Mouse (Mus musculus) liver, postnatal 0 days (tissue): Measurements from ENCODE around the gene Smco2. TPM values are rescaled to one million over a fixed set of nuclear protein-coding genes. Genes with fewer than 3 reads are reported as not detected.

Source experiments
- ATAC-seq: fragments of 200-750 bp; cut with Nextera tagmentation; 2 replicates; pipeline ENCODE4 v1.8.0; 2017; ENCODE audit warnings: mild to moderate bottlenecking, moderate library complexity
- DNase-seq: peaks from one replicate; pipeline ENCODE4 v3.0.0-alpha.2; 2016
- H3K27ac ChIP-seq: fragments of 300-500 bp; sonication (generic); 2 replicates; pipeline ENCODE4 v1.5.1; 2014; ENCODE audit warnings: antibody characterized with exemption, moderate library complexity, mild to moderate bottlenecking, low read depth
- H3K27me3 ChIP-seq: fragments of 300-500 bp; sonication (generic); 2 replicates; pipeline ENCODE4 v1.6.1; 2014; ENCODE audit warnings: low read length, control low read depth, mixed read lengths; ENCODE audit not compliant: insufficient read depth
- H3K36me3 ChIP-seq: fragments of 300-500 bp; sonication (generic); replicated peaks from 2 replicates; pipeline ENCODE4 v1.6.1; 2014; ENCODE audit warnings: mild to moderate bottlenecking, control low read depth, low read length, moderate library complexity, mixed read lengths; ENCODE audit not compliant: insufficient read depth
- H3K4me1 ChIP-seq: fragments of 300-500 bp; sonication (generic); 2 replicates; pipeline ENCODE4 v1.6.1; 2014; ENCODE audit warnings: antibody characterized with exemption, mild to moderate bottlenecking, control low read depth; ENCODE audit not compliant: insufficient read depth
- H3K4me2 ChIP-seq: fragments of 300-500 bp; sonication (generic); 2 replicates; pipeline ENCODE4 v1.6.1; 2014; ENCODE audit warnings: low read depth, mild to moderate bottlenecking, low read length, moderate library complexity, mixed read lengths
- H3K4me3 ChIP-seq: fragments of 300-500 bp; sonication (generic); 2 replicates; pipeline ENCODE4 v1.5.1; 2014; ENCODE audit warnings: low read depth, low read length
- H3K9ac ChIP-seq: fragments of 300-500 bp; sonication (generic); replicated peaks from 2 replicates; pipeline ENCODE4 v1.6.1; 2014; ENCODE audit warnings: mild to moderate bottlenecking, moderate library complexity
- H3K9me3 ChIP-seq: fragments of 300-500 bp; sonication (generic); 2 replicates; pipeline ENCODE4 v1.6.1; 2016; ENCODE audit warnings: mild to moderate bottlenecking, control low read depth, low read length, mixed read lengths
- CTCF ChIP-seq: sonication (generic); IDR thresholded peaks from 2 replicates; pipeline ENCODE4 v1.5.1; 2016; ENCODE audit warnings: antibody characterized with exemption, low read depth
- EP300 ChIP-seq: IDR thresholded peaks from 2 replicates; pipeline ENCODE4 v1.6.1; 2016; ENCODE audit warnings: antibody characterized with exemption, low read depth, mild to moderate bottlenecking
- WGBS: fragments of 180-500 bp; shearing (Covaris S2); extraction: QIAGEN DNeasy Blood & Tissue Kit; methylation state at CpG from one replicate; pipeline ENCODE4 v1.1.7; 2014; ENCODE audit not compliant: insufficient replicate concordance; 5-methylcytosine and 5-hydroxymethylcytosine counted together
- polyA plus RNA-seq: library from polyadenylated mRNA; unstranded; fragments of >200 nt; fragmentation: Nextera tagmentation; extraction: Ambion mirVana; gene quantifications from 2 replicates; pipeline ENCODE4 v1.2.1, GENCODE M21; 2015

Smco2 gene
- polyA plus RNA-seq, 1 experiment from 2014 or later: not detected

DNA sequence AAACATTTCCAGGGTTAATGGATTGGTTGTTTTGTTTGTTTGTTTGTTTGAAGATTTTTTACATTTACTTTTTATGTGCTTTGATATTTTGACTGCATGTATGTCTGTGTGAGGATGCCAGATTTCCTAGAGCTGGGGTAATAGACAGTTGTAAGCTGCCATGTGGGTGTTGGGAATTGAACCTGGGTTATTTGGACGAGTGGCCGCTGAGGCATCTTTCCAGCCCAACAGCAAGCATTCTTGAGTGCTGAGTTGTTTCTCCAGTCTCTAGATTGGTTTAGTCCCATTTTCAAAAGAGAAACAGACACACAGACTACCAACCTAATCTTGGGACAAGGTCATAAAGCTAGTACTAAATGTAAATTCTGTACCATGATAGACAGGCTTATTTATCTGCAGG lies 60.9 kb downstream of the Smco2 start:
- DNase-seq (no peak), ATAC-seq (no peak)
- 82% methylated on average over 2 of the region's 2 CpGs for WGBS
- H3K27ac ChIP-seq: no peak overlapping the region
- no peaks in the 10 kb centered on the region for H3K27me3 ChIP-seq
- peaks cover 40% of the 10 kb centered on the region for H3K4me1 ChIP-seq
- H3K36me3 ChIP-seq: no peaks in the 10 kb centered on the region
- TF ChIP-seq EP300: no peak
- no peak for TF ChIP-seq CTCF
- H3K9me3 ChIP-seq: no peaks in the 10 kb centered on the region
- no peak overlapping the region for H3K9ac ChIP-seq
- H3K4me2 ChIP-seq: no peak overlapping the region
- no peak overlapping the region for H3K4me3 ChIP-seq

DNA sequence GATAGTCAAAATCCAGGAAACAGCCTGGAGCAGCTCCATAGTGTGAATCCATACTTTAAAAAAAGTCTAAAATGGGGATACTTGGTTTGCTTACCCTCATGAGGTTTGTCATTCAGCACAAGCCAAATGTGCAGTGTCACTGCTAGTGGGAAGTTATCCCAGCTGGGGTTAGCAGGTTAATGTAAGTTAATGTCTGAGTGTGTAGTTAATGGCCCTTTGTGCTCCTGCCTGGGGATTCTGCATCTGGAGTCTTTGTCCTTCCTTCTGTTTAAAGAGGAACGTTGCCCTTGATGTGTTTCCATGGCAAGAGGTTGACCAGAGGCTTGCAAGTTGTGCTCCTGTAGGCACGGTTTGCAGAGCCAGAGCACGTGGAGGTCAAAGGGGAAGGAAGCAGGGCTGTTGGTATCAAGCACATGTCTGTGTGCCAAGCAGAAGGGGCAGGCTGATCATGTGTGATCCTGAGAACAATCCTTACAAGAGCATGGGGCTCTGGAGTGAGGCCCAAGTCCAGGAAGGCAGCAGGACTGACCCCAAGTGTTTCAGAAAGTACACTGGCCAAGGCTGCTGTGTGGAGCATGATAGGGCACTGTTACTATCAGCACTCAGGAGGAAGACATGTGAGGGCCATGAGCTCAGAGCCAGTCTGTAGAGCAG lies 63.1 kb downstream of the Smco2 start:
- no peak for DNase-seq
- no peak overlapping the region for H3K4me3 ChIP-seq
- no peaks in the 10 kb centered on the region for H3K9me3 ChIP-seq
- H3K36me3 ChIP-seq: no peaks in the 10 kb centered on the region
- no peak overlapping the region for H3K9ac ChIP-seq
- peak; percentile 51 for ATAC-seq
- TF ChIP-seq EP300: no peak
- H3K4me2 ChIP-seq: no peak overlapping the region
- no peaks in the 10 kb centered on the region for H3K27me3 ChIP-seq
- WGBS: 1% methylated on average over 3 of the region's 3 CpGs
- H3K4me1 ChIP-seq: peaks cover 41% of the 10 kb centered on the region
- H3K27ac ChIP-seq: peak overlapping the region; percentile 52; the same call in 1 of the 2 replicates

DNA sequence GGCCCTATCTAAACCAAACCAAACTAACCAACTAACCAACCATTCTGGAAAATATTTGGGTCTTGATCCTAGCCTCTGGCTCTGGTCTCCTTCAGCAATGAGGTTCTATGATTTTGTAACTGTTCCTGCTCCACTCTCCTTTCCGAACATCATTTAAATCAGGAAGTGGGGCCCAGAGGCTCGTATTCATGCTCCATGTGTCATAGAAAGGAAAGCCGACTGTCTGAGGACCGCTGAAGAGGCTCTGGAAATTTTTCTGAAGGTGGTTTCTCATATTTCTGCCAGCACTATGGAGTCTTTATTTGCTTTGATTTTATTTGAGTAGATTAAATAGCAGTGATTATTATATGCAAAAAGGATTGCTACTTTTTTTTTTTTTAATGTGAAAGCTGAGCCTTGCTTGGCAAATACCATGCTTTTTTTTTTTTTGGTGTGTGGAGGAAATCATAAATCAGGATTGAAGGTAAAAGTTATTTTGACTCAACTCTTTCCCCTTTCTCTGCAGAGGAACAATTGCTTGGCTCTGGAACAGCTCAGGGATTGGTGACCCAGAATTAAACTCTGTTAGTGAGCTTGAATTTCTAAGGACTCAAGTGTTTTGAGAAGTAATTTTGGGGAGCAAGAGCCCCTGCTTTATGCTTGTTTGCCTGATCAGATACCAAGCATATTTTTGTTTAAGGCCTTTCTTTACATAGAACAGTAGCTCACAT lies 63.7 kb downstream of the Smco2 start:
- DNase-seq: no peak
- H3K9ac ChIP-seq: no peak overlapping the region
- H3K27me3 ChIP-seq: no peaks in the 10 kb centered on the region
- H3K4me2 ChIP-seq: no peak overlapping the region
- peak overlapping the region; percentile 52; the same call in 1 of the 2 replicates for H3K27ac ChIP-seq
- 36% methylated on average over 4 of the region's 4 CpGs for WGBS
- peaks cover 40% of the 10 kb centered on the region for H3K4me1 ChIP-seq
- H3K9me3 ChIP-seq: no peaks in the 10 kb centered on the region
- no peaks in the 10 kb centered on the region for H3K36me3 ChIP-seq
- no peak overlapping the region for H3K4me3 ChIP-seq
- TF ChIP-seq CTCF (no peak), EP300 (no peak)
- no peak for ATAC-seq

DNA sequence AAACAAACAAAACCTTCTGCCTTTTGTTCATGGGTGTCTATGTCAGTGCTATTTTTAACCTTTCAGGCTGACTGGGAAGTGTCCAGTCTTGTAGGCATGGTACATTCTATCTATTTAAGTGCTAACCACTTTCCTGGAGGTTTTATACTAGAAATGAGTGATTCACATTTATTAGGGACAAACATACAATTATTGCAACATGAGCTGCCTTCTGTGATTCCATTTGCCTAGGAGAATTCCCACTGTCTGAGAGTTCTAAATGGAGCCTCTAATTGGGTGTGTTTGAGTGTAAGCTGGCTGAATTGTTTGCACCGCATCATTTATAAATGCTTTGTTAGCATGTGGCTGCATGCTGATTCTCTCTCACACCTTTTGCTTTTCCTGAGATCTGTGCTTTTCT lies 65.9 kb downstream of the Smco2 start:
- Histone ChIP-seq H3K27me3 (no peaks in the 10 kb centered on the region), H3K4me1 (peaks cover 27% of the 10 kb centered on the region), H3K27ac (peak overlapping the region; percentile 8; the same call in 1 of the 2 replicates), H3K36me3 (no peaks in the 10 kb centered on the region), H3K4me3 (no peak overlapping the region), H3K9me3 (no peaks in the 10 kb centered on the region), H3K4me2 (no peak overlapping the region), H3K9ac (no peak overlapping the region)
- no peak for ATAC-seq
- DNase-seq: no peak
- WGBS: 87% methylated on average over 1 of the region's 1 CpGs
- TF ChIP-seq EP300: no peak
- TF ChIP-seq CTCF: no peak

DNA sequence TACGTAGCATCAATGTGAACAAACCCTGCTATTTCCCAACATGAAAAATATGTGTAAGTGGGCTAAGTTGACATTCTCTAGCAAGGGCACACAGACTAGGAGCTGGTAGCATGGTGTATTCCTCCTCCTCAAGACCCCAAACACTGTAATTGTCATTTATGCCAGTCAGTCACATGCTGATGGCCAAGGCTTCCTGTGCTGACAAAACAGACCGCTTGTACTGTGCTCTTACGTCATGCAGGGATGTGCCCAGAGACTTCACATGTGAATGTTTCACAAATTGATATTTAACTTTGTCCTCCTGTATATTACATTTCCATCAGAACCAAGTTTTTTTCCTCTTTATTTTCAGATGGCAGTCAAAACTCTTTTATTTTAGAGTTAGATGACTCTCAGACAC lies 67.5 kb downstream of the Smco2 start:
- Histone ChIP-seq H3K4me3 (no peak overlapping the region), H3K27me3 (no peaks in the 10 kb centered on the region), H3K27ac (peak overlapping the region; percentile 35), H3K4me1 (peaks cover 26% of the 10 kb centered on the region), H3K9me3 (no peaks in the 10 kb centered on the region), H3K9ac (no peak overlapping the region), H3K4me2 (no peak overlapping the region), H3K36me3 (no peaks in the 10 kb centered on the region)
- ATAC-seq (peak; percentile 55; the same call in 1 of the 2 replicates), DNase-seq (no peak)
- WGBS: 64% methylated on average over 3 of the region's 3 CpGs
- TF ChIP-seq EP300: no peak
- no peak for TF ChIP-seq CTCF

DNA sequence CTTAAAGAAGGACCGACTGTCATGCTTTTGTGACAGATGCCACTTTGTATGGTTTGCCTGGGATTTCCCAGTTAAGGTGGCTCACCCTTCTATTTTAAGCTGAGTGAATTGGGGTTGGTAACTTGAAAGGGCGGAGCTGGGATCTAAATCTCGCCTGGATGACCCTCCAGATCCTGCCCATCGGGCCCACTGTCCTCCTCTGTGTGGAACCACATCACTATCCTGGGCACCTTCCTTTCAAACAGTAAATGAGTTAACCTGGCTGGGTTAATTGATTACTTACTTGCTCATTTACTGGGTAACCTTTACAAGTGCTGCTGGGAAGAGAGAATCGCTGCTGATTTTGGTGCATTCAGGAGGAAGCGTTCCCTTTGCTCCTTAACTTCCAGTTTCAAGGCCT lies 68.4 kb downstream of the Smco2 start:
- H3K4me3 ChIP-seq: no peak overlapping the region
- H3K27me3 ChIP-seq: no peaks in the 10 kb centered on the region
- H3K4me2 ChIP-seq: no peak overlapping the region
- WGBS: 78% methylated on average over 6 of the region's 6 CpGs
- no peak overlapping the region for H3K9ac ChIP-seq
- no peak for TF ChIP-seq EP300
- TF ChIP-seq CTCF: no peak
- no peaks in the 10 kb centered on the region for H3K36me3 ChIP-seq
- peaks cover 17% of the 10 kb centered on the region for H3K4me1 ChIP-seq
- no peak for DNase-seq
- H3K27ac ChIP-seq: 0 out of 2 replicates have a peak overlapping the region, but pooled peaks have one; percentile 6
- no peak for ATAC-seq
- no peaks in the 10 kb centered on the region for H3K9me3 ChIP-seq

Other genes with a start within 250 kb of the Smco2 start
- 52.2 and 53.8 TPM in 2 replicates for gene Med21, start 207.6 kb upstream of the Smco2 start, polyA plus RNA-seq
- 19.7 and 21.2 TPM in 2 replicates for gene Tm7sf3, start 207.3 kb upstream of the Smco2 start, polyA plus RNA-seq
- gene Stk38l, start 125.1 kb upstream of the Smco2 start, polyA plus RNA-seq: 4.0 and 4.5 TPM in 2 replicates
- gene Arntl2, start 54.0 kb upstream of the Smco2 start, polyA plus RNA-seq: 0.17 and 0.72 TPM in 2 replicates
- 8.9 and 11.3 TPM in 2 replicates for gene Ppfibp1, start 38.4 kb downstream of the Smco2 start, polyA plus RNA-seq
- gene 1700034J05Rik, start 104.3 kb downstream of the Smco2 start, polyA plus RNA-seq: 0.05 TPM in 1 of 2 replicates, not detected in the other
- 0.14 and 0.19 TPM in 2 replicates for gene Rep15, start 182.5 kb downstream of the Smco2 start, polyA plus RNA-seq
- 59.3 and 62.5 TPM in 2 replicates for gene Mrps35, start 192.7 kb downstream of the Smco2 start, polyA plus RNA-seq
- gene Mansc4, start 236.9 kb downstream of the Smco2 start, polyA plus RNA-seq: 0.15 TPM in 1 of 2 replicates, not detected in the other
- 1.4 and 1.6 TPM in 2 replicates for gene Klhl42, start 241.3 kb downstream of the Smco2 start, polyA plus RNA-seq